ENCODE assay signal across 7 mouse cellular contexts in the genomic region with DNA sequence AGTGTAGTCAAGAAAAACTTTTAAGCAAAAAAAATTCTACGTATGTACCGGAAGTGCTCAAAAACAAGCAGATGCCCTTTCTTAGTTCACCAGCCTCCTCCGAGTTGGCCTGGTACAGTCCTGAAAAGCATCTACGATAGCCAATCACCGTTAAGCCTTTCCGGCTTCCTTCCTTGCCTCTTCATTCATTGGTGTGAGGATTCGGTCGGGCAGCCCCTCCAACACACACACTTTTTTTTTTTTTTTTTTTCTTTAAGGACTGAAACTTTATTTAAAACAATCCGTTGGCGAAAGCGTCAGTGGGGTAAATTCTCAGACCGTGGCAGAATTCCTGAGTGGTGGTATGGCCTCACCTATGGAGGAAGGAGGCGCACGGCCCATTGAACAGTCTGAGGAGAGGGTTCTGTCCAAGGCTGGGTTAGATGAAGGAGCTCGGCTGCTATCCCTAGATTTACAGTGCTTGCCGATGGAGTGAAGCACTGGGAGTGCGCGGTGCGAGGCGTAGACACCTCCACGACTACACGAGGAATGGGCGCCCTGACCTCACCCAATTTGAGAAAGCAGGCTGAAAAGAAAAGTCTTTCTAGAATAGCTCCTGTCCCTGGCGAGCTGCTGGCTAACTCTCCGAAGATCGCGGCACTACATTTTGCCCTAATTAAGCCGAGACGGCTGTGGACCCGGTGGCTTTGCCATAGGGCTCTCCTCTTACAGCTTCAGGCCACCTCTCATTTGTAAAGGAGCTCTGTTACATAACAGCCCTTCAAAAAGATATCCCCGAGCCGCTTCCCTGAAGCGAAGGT. TPM values are rescaled to one million over a fixed set of nuclear protein-coding genes. Genes with fewer than 3 reads are reported as not detected.
DNase-seq lines count a peak whose midpoint lies in the region; ATAC-seq lines count a peak whose summit lies in the region.

No protein-coding gene starts in this region.

- peak overlapping the region; percentile 82 for H3K4me2 ChIP-seq in intestine, embryonic 15.5 days (replicated peaks)

- peak overlapping the region; percentile 98 for H3K4me3 ChIP-seq in intestine, embryonic 15.5 days (replicated peaks)

- peak; percentile 74 to 75 for DNase-seq in cerebellum, postnatal 36 days
- peak; percentile 45 for DNase-seq in gastrocnemius, postnatal 10 days
- peak; percentile 87 to 98 for DNase-seq in left cerebral cortex, postnatal 14 days (ENCODE audit: low spot score in 2 of 2)
- DNase-seq in right cerebral cortex, postnatal 4 days = peak; percentile 43

- intact Hi-C loops in left cerebral cortex, postnatal 14 days (cut with DNase I) = no loop called here

- ATAC-seq in activated CD4-positive, CD25-positive, alpha-beta regulatory T cell, adult 4 months = peak; percentile 87
- peak; percentile 96 for ATAC-seq in intestine, embryonic 15.5 days
- peak; percentile 82 for ATAC-seq in megakaryocyte progenitor cell, adult 5-6 weeks (replicated peaks; ENCODE audit: poor library complexity)

- H3K4me1 ChIP-seq in intestine, embryonic 15.5 days (replicated peaks) = no peaks in the 10 kb centered on the region; the same call in 1 of the 2 replicates

- H3K9me3 ChIP-seq in intestine, embryonic 15.5 days = no peaks in the 10 kb centered on the region

- H3K36me3 ChIP-seq in intestine, embryonic 15.5 days = no peaks in the 10 kb centered on the region

- peak overlapping the region; percentile 100 for H3K27ac ChIP-seq in intestine, embryonic 15.5 days

- WGBS in intestine, embryonic 15.5 days = under 1% methylated on average over 33 of the region's 33 CpGs

- H3K27me3 ChIP-seq in intestine, embryonic 15.5 days (replicated peaks) = no peaks in the 10 kb centered on the region

- H3K9ac ChIP-seq in intestine, embryonic 15.5 days = peak overlapping the region; percentile 68

RNA-seq across cellular contexts. Expression of a gene that starts 0.8 kb away (rescaled TPM):
- polyA plus RNA-seq in activated CD4-positive, CD25-positive, alpha-beta regulatory T cell, adult 4 months (2017; shearing (Covaris generic)) = 10 to 100 TPM; 13.7 to 14.5 TPM
- 10 to 100 TPM; 42.7 to 47.9 TPM for total RNA-seq in gastrocnemius, postnatal 10 days (2021)
- polyA plus RNA-seq in intestine, embryonic 15.5 days (2015; fragmentation: Nextera tagmentation; extraction: Ambion mirVana) = 24.6 and 26.5 TPM in 2 replicates
- 10 to 100 TPM; 41.6 to 42.9 TPM for total RNA-seq in left cerebral cortex, postnatal 14 days (2021)
- 44.0 and 46.1 TPM in 2 replicates for total RNA-seq in megakaryocyte progenitor cell, adult 5-6 weeks (2015)
- total RNA-seq in megakaryocyte progenitor cell, adult 5-6 weeks (2017) = 29.1 and 30.6 TPM in 2 replicates

RNA-seq across cellular contexts. Expression of a gene that starts 11.4 kb away (rescaled TPM):
- polyA plus RNA-seq in activated CD4-positive, CD25-positive, alpha-beta regulatory T cell, adult 4 months (2017; shearing (Covaris generic)) = 10 to 100 TPM; 47.4 to 47.7 TPM
- total RNA-seq in gastrocnemius, postnatal 10 days (2021) = 1 to 10 TPM; 4.6 to 5.3 TPM
- polyA plus RNA-seq in intestine, embryonic 15.5 days (2015; fragmentation: Nextera tagmentation; extraction: Ambion mirVana) = 26.3 and 26.7 TPM in 2 replicates
- 1 to 10 TPM; 7.5 to 8.3 TPM for total RNA-seq in left cerebral cortex, postnatal 14 days (2021)
- 42.5 and 44.7 TPM in 2 replicates for total RNA-seq in megakaryocyte progenitor cell, adult 5-6 weeks (2015)
- total RNA-seq in megakaryocyte progenitor cell, adult 5-6 weeks (2017) = 37.3 and 43.5 TPM in 2 replicates

RNA-seq across cellular contexts. Expression of a gene that starts 18.1 kb away (rescaled TPM):
- polyA plus RNA-seq in activated CD4-positive, CD25-positive, alpha-beta regulatory T cell, adult 4 months (2017; shearing (Covaris generic)) = 1 to 10 TPM in 1 of 2 experiments, under 1 TPM in 1; 0.64 to 1.1 TPM
- total RNA-seq in gastrocnemius, postnatal 10 days (2021) = 1 to 10 TPM in 1 of 2 experiments, under 1 TPM in 1; 0.49 to 1.4 TPM
- 5.1 and 6.0 TPM in 2 replicates for polyA plus RNA-seq in intestine, embryonic 15.5 days (2015; fragmentation: Nextera tagmentation; extraction: Ambion mirVana)
- 10 to 100 TPM; 40.1 to 41.0 TPM for total RNA-seq in left cerebral cortex, postnatal 14 days (2021)
- total RNA-seq in megakaryocyte progenitor cell, adult 5-6 weeks (2015) = 0.07 and 0.12 TPM in 2 replicates
- 0.27 TPM in 1 of 2 replicates, not detected in the other for total RNA-seq in megakaryocyte progenitor cell, adult 5-6 weeks (2017)

RNA-seq across cellular contexts. Expression of a gene that starts 27.7 kb away (rescaled TPM):
- polyA plus RNA-seq in activated CD4-positive, CD25-positive, alpha-beta regulatory T cell, adult 4 months (2017; shearing (Covaris generic)) = not detected
- 1 to 10 TPM in 1 of 2 experiments, under 1 TPM in 1; 0.77 to 1.4 TPM for total RNA-seq in gastrocnemius, postnatal 10 days (2021)
- polyA plus RNA-seq in intestine, embryonic 15.5 days (2015; fragmentation: Nextera tagmentation; extraction: Ambion mirVana) = 5.5 and 6.1 TPM in 2 replicates
- total RNA-seq in left cerebral cortex, postnatal 14 days (2021) = 1 to 10 TPM; 1.6 to 2.0 TPM
- total RNA-seq in megakaryocyte progenitor cell, adult 5-6 weeks (2015) = 0.39 TPM in 1 of 2 replicates, not detected in the other
- not detected in 2 replicates for total RNA-seq in megakaryocyte progenitor cell, adult 5-6 weeks (2017)

RNA-seq across cellular contexts. Expression of a gene that starts 36.8 kb away (rescaled TPM):
- polyA plus RNA-seq in activated CD4-positive, CD25-positive, alpha-beta regulatory T cell, adult 4 months (2017; shearing (Covaris generic)) = 100 to 1,000 TPM; 108 to 124 TPM
- 10 to 100 TPM; 50.4 to 50.7 TPM for total RNA-seq in gastrocnemius, postnatal 10 days (2021)
- 140 and 144 TPM in 2 replicates for polyA plus RNA-seq in intestine, embryonic 15.5 days (2015; fragmentation: Nextera tagmentation; extraction: Ambion mirVana)
- 100 to 1,000 TPM; 209 to 211 TPM for total RNA-seq in left cerebral cortex, postnatal 14 days (2021)
- 75.6 and 78.6 TPM in 2 replicates for total RNA-seq in megakaryocyte progenitor cell, adult 5-6 weeks (2015)
- total RNA-seq in megakaryocyte progenitor cell, adult 5-6 weeks (2017) = 48.1 and 51.0 TPM in 2 replicates

Comparison
In these comparisons a context has a peak if more than half of its experiments do, and no peak if none do; other contexts are left out.
1. Peak in every context shown above with its lines: DNase-seq, ATAC-seq, H3K4me3 ChIP-seq and H3K27ac ChIP-seq.
2. RNA of a gene that starts 11.4 kb away (total RNA-seq): 37.3 to 44.7 TPM in megakaryocyte progenitor cell, adult 5-6 weeks; 7.5 to 8.3 TPM in left cerebral cortex, postnatal 14 days and 4.6 to 5.3 TPM in gastrocnemius, postnatal 10 days; every median in the first group is over 4 times any median in the second.
3. RNA of a gene that starts 18.1 kb away (total RNA-seq): 40.1 to 41.0 TPM in left cerebral cortex, postnatal 14 days; 0.49 to 1.4 TPM in gastrocnemius, postnatal 10 days and 0.07 to 0.27 TPM in megakaryocyte progenitor cell, adult 5-6 weeks; every median in the first group is over 10 times any median in the second.